Mouse (Mus musculus): Measurements from ENCODE around the gene Appl1. TPM values are rescaled to one million over a fixed set of nuclear protein-coding genes. Genes with fewer than 3 reads are reported as not detected.

Gene Appl1
- polyA plus RNA-seq, 1 experiment from 2014 or later, result 39.2 TPM

DNA sequence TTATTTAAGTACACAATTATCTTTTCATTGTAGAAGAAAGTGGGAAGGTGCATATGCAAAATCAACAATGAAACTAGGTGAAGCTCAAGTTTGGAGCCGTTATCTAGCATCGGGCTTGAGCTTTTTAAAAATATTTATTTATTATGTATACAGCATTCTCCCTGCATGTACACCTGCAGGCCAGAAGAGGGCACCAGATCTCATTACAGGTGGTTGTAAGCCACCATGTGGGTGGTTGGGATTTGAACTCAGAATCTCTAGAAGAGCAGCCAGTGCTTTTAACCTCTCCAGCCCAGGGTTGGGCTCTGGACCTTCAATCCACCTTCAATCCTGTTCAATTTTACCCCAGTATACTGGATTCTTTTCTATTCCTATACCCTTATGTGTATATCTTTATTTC is 17.7 kb upstream of the Appl1 start:
- no peak overlapping the region for H3K4me2 ChIP-seq
- H3K9ac ChIP-seq, result no peak overlapping the region
- H3K27me3 ChIP-seq, result no peaks in the 10 kb centered on the region
- peaks cover 16% of the 10 kb centered on the region for H3K4me1 ChIP-seq
- H3K36me3 ChIP-seq, result no peaks in the 10 kb centered on the region
- no peaks in the 10 kb centered on the region for H3K9me3 ChIP-seq (replicated peaks)
- no peak overlapping the region for H3K27ac ChIP-seq
- no peak overlapping the region for H3K4me3 ChIP-seq (replicated peaks)
- 86% methylated on average over 2 of the region's 2 CpGs for WGBS
- ATAC-seq (replicated peaks; ENCODE audit: low FRiP score), result no peak

DNA sequence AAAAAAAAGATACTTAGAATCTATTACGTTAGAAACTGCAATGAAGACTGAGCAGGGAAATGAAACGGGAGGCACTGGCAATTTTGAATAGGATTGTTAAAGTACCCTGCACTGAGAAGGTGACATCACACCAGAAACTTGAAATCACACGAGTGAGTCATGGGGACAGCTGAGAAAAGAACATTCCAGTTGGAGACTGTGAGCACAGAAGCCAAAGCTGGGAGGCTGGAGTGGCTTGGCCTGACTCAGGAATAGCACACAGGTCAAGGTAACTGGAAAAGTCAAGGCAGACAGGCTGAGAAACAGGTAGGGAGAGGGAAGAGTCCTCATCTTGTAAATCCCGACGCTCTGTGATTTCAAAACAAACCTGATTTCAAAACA is 11.1 kb upstream of the Appl1 start:
- Histone ChIP-seq H3K4me3 (replicated peaks) (no peak overlapping the region), H3K36me3 (no peaks in the 10 kb centered on the region), H3K27me3 (no peaks in the 10 kb centered on the region), H3K4me1 (0 out of 2 replicates have a peak, but pooled peaks cover 8% of the 10 kb centered on the region), H3K27ac (no peak overlapping the region), H3K9me3 (replicated peaks) (0 out of 2 replicates have a peak, but pooled peaks cover 4% of the 10 kb centered on the region), H3K4me2 (no peak overlapping the region), H3K9ac (no peak overlapping the region)
- ATAC-seq (replicated peaks; ENCODE audit: low FRiP score), result no peak
- WGBS, result 73% methylated on average over 5 of the region's 5 CpGs

GRCm38 (mm10) chr14:26981494-26982149 is 10.6 kb upstream of the Appl1 start:
- H3K36me3 ChIP-seq, result no peaks in the 10 kb centered on the region
- ATAC-seq (replicated peaks; ENCODE audit: low FRiP score), result no peak
- H3K27ac ChIP-seq, result no peak overlapping the region
- 75% methylated on average over 5 of the region's 5 CpGs for WGBS
- H3K4me2 ChIP-seq, result no peak overlapping the region
- H3K9ac ChIP-seq, result no peak overlapping the region
- no peaks in the 10 kb centered on the region for H3K27me3 ChIP-seq
- H3K4me1 ChIP-seq, result 0 out of 2 replicates have a peak, but pooled peaks cover 11% of the 10 kb centered on the region
- H3K4me3 ChIP-seq (replicated peaks), result no peak overlapping the region
- H3K9me3 ChIP-seq (replicated peaks), result 0 out of 2 replicates have a peak, but pooled peaks cover 4% of the 10 kb centered on the region

DNA sequence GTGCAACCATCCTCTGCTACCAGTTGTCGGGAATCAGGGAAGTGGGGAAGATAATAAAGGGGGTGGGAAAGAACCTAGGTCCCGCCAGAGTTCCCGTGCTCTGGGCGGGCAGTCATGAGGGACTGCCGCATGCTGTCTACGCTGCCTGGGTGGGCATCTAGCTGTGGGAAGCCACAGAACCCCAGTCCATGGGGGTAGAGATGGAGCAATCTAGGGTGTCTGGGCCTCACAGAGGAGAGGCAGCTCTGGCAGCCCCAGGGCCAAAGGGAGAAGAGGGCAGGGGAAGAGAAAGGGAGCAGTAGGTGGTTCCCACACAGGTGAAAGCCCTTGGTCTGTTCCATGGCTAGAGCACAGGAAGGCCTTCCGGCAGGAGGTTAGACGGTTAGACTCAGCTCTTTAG is 10.0 kb upstream of the Appl1 start:
- no peaks in the 10 kb centered on the region for H3K36me3 ChIP-seq
- no peak overlapping the region for H3K27ac ChIP-seq
- 0 out of 2 replicates have a peak, but pooled peaks cover 11% of the 10 kb centered on the region for H3K4me1 ChIP-seq
- H3K4me3 ChIP-seq (replicated peaks), result no peak overlapping the region
- 97% methylated on average over 8 of the region's 8 CpGs for WGBS
- no peak overlapping the region for H3K9ac ChIP-seq
- no peak overlapping the region for H3K4me2 ChIP-seq
- ATAC-seq (replicated peaks; ENCODE audit: low FRiP score), result no peak
- no peaks in the 10 kb centered on the region for H3K27me3 ChIP-seq
- H3K9me3 ChIP-seq (replicated peaks), result 0 out of 2 replicates have a peak, but pooled peaks cover 4% of the 10 kb centered on the region

DNA sequence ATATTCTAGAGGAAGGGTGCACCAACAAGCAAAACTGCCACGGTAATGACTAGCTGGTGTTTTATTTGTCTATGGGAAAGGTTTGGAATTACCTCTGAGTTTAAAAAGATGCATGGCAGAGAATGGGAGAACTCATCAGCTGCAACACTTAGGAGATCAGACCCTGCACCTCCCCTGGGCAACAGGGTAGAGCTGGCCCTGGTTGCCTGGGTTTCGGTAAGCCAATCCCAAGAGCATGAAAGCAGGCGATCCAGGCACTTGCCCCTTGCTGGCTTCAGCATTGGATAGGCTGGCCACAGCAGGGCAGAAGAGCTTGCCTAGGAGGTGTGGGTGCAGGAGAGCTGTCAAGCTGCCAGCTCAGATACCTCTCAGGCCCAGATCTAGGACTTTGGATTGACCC is 8.8 kb upstream of the Appl1 start:
- Histone ChIP-seq H3K27me3 (no peaks in the 10 kb centered on the region), H3K4me2 (no peak overlapping the region), H3K36me3 (no peaks in the 10 kb centered on the region), H3K9me3 (replicated peaks) (0 out of 2 replicates have a peak, but pooled peaks cover 4% of the 10 kb centered on the region), H3K4me3 (replicated peaks) (no peak overlapping the region), H3K4me1 (0 out of 2 replicates have a peak, but pooled peaks cover 11% of the 10 kb centered on the region), H3K9ac (no peak overlapping the region), H3K27ac (no peak overlapping the region)
- 78% methylated on average over 3 of the region's 3 CpGs for WGBS
- ATAC-seq (replicated peaks; ENCODE audit: low FRiP score), result 0 out of 2 replicates have a peak, but pooled peaks have one; percentile 46

GRCm38 (mm10) chr14:26977500-26977899 is 6.5 kb upstream of the Appl1 start:
- Histone ChIP-seq H3K4me1 (0 out of 2 replicates have a peak, but pooled peaks cover 11% of the 10 kb centered on the region), H3K27me3 (no peaks in the 10 kb centered on the region), H3K9me3 (replicated peaks) (0 out of 2 replicates have a peak, but pooled peaks cover 4% of the 10 kb centered on the region), H3K36me3 (no peaks in the 10 kb centered on the region), H3K27ac (no peak overlapping the region), H3K4me3 (replicated peaks) (no peak overlapping the region), H3K4me2 (no peak overlapping the region), H3K9ac (no peak overlapping the region)
- WGBS, result 35% methylated on average over 2 of the region's 2 CpGs
- no peak for ATAC-seq (replicated peaks; ENCODE audit: low FRiP score)

DNA sequence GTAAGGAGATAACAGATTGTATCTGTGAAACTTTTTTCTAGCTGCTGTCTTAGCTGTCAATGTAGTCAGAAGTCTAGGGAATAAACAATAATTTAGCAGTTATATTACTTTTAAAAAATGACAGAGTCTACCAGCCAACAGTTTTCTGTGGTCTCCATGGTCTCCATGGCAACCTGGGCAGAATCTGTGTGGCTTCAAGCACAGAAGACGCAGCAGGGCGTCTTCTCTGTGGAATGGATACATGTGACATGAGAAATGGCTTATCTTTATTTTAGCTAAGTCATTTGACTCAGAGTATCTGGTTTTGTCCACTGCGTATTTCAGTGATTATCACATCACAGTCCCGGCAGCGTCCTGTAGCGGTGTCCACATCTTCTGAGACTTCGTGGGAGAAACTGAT is 5.2 kb upstream of the Appl1 start:
- Histone ChIP-seq H3K27ac (no peak overlapping the region), H3K36me3 (no peaks in the 10 kb centered on the region), H3K27me3 (no peaks in the 10 kb centered on the region), H3K9me3 (replicated peaks) (0 out of 2 replicates have a peak, but pooled peaks cover 4% of the 10 kb centered on the region), H3K4me2 (no peak overlapping the region), H3K4me1 (0 out of 2 replicates have a peak, but pooled peaks cover 13% of the 10 kb centered on the region), H3K9ac (no peak overlapping the region), H3K4me3 (replicated peaks) (no peak overlapping the region)
- ATAC-seq (replicated peaks; ENCODE audit: low FRiP score), result no peak
- WGBS, result 83% methylated on average over 7 of the region's 7 CpGs

DNA sequence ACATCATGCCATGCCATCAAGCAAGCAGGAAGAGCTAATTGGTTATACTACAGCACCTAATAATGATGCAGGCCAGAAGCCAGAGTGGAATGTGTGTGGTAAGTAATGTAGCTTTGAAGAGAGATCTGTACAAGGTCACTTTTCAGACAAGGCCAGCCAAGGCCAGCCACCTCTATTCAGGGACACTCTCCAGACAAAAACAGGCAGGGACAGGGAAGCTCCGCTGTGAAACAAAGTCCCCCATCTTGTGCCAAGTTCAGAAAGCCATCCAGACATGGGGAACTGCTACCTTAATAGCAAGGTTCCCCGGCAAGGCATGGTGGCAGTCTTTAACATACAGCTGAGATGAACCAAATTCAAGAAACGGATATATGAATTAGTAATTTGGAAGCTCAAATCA is 4.5 kb upstream of the Appl1 start:
- H3K36me3 ChIP-seq, result no peaks in the 10 kb centered on the region
- no peak overlapping the region for H3K27ac ChIP-seq
- no peak overlapping the region for H3K4me3 ChIP-seq (replicated peaks)
- no peaks in the 10 kb centered on the region for H3K9me3 ChIP-seq (replicated peaks)
- ATAC-seq (replicated peaks; ENCODE audit: low FRiP score), result no peak
- H3K27me3 ChIP-seq, result no peaks in the 10 kb centered on the region
- 91% methylated on average over 3 of the region's 3 CpGs for WGBS
- H3K4me1 ChIP-seq, result 0 out of 2 replicates have a peak, but pooled peaks cover 14% of the 10 kb centered on the region
- H3K9ac ChIP-seq, result no peak overlapping the region
- no peak overlapping the region for H3K4me2 ChIP-seq

DNA sequence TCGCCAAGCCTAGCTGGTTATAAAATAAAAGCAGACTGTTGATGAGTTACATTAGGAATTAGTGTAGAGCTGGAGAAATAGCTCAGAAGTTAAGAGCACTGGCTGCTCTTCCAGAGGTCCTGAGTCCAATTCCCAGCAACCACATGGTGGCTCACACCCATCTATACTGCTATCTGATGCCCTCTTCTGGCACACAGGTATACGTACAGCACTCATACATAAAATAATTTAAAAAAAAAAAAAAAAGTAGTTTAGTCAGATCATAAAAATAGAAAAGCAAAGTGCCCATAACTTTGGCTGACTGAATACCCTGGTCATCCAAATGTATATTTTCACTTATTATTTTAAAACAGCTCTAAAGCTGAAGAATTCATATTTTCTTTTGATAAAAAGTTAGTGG is 2.1 kb upstream of the Appl1 start:
- Histone ChIP-seq H3K4me2 (no peak overlapping the region), H3K27ac (no peak overlapping the region), H3K9ac (no peak overlapping the region), H3K9me3 (replicated peaks) (no peaks in the 10 kb centered on the region), H3K4me1 (peaks cover 24% of the 10 kb centered on the region; the same call in 1 of the 2 replicates), H3K36me3 (no peaks in the 10 kb centered on the region), H3K4me3 (replicated peaks) (no peak overlapping the region), H3K27me3 (no peaks in the 10 kb centered on the region)
- no peak for ATAC-seq (replicated peaks; ENCODE audit: low FRiP score)
- 71% methylated on average over 2 of the region's 2 CpGs for WGBS

GRCm38 (mm10) chr14:26970439-26970932 is 546 bp downstream of the Appl1 start:
- ATAC-seq (replicated peaks; ENCODE audit: low FRiP score), result peak; percentile 97
- WGBS, result under 1% methylated on average over 52 of the region's 53 CpGs
- no peaks in the 10 kb centered on the region for H3K36me3 ChIP-seq
- no peaks in the 10 kb centered on the region for H3K9me3 ChIP-seq (replicated peaks)
- H3K4me2 ChIP-seq, result peak overlapping the region; percentile 62
- no peaks in the 10 kb centered on the region for H3K27me3 ChIP-seq
- H3K9ac ChIP-seq, result peak overlapping the region; percentile 92
- H3K4me3 ChIP-seq (replicated peaks), result peak overlapping the region; percentile 92
- peaks cover 13% of the 10 kb centered on the region; the same call in 1 of the 2 replicates for H3K4me1 ChIP-seq
- H3K27ac ChIP-seq, result peak overlapping the region; percentile 95

- ATAC-seq (replicated peaks; ENCODE audit: low FRiP score), result peak; percentile 59
- H3K4me2 ChIP-seq, result peak overlapping the region; percentile 62
- WGBS, result under 1% methylated on average over 60 of the region's 62 CpGs
These were observed 1.1 kb downstream of the Appl1 start for GRCm38 (mm10) chr14:26969856-26970407.

DNA sequence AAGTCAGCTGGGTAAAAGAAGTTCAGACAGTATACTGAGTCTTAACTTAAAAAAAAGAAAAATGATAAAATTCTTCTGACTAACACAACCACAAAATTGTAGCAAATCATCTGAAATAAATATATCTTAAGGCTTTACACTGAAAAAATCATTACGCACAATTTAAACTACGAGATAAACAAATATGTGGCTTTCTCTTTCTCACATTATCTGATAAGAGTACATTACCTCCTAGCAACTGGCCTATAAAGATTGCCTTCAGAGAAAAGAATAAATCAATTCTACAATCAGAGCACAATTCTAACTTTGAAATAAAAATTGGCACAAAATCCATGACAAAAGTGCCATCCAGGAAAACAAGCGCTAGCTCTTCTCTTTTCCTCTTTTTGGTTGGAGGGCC is 1.9 kb downstream of the Appl1 start:
- Histone ChIP-seq H3K9ac (peak overlapping the region; percentile 92), H3K4me1 (peaks cover 13% of the 10 kb centered on the region; the same call in 1 of the 2 replicates), H3K9me3 (replicated peaks) (no peaks in the 10 kb centered on the region), H3K27me3 (no peaks in the 10 kb centered on the region), H3K4me2 (peak overlapping the region; percentile 62), H3K36me3 (peaks cover 3% of the 10 kb centered on the region; the same call in 1 of the 2 replicates), H3K4me3 (replicated peaks) (peak overlapping the region; percentile 92), H3K27ac (no peak overlapping the region)
- 74% methylated on average over 3 of the region's 3 CpGs for WGBS
- ATAC-seq (replicated peaks; ENCODE audit: low FRiP score), result no peak

More at GRCm38 (mm10) chr14:26969856-26970407, 1.1 kb downstream of the Appl1 start:
- H3K27me3 ChIP-seq, result no peaks in the 10 kb centered on the region
- H3K4me3 ChIP-seq (replicated peaks), result peak overlapping the region; percentile 92
- H3K4me1 ChIP-seq, result peaks cover 13% of the 10 kb centered on the region; the same call in 1 of the 2 replicates
- no peaks in the 10 kb centered on the region for H3K9me3 ChIP-seq (replicated peaks)
- H3K36me3 ChIP-seq, result no peaks in the 10 kb centered on the region
- H3K9ac ChIP-seq, result peak overlapping the region; percentile 92
- peak overlapping the region; percentile 95 for H3K27ac ChIP-seq

All from kidney, embryonic 15.5 days (tissue).